Mouse (Mus musculus): ENCODE data around the gene Olfr70. TPM values are rescaled to one million over a fixed set of nuclear protein-coding genes. Genes with fewer than 3 reads are reported as not detected.

Olfr70 gene
- total RNA-seq (2014; rRNA removed) = not detected in 2 replicates
- polyA plus RNA-seq (2015; fragmentation: Nextera tagmentation; extraction: Ambion mirVana) = not detected in 2 replicates

- no peak for ATAC-seq
- Histone ChIP-seq H3K9ac (no peak within 1 kb of the TSS), H3K9me3 (ENCODE audit: low read length) (no peaks in the 10 kb centered on the region), H3K36me3 (ENCODE audit: insufficient read depth) (no peaks in the 10 kb centered on the region), H3K27ac (ENCODE audit: low read depth, low read length) (no peak within 1 kb of the TSS), H3K4me2 (ENCODE audit: low read depth) (no peak within 1 kb of the TSS), H3K27me3 (ENCODE audit: insufficient read depth, low read length) (no peaks in the 10 kb centered on the region), H3K4me1 (ENCODE audit: insufficient read depth) (no peaks in the 10 kb centered on the region), H3K4me3 (ENCODE audit: low read depth, low read length) (no peak within 1 kb of the TSS)
- TF ChIP-seq CTCF (IDR thresholded peaks at IDR 0.05; ENCODE audit: low read depth) = no peak
- DNase-seq = no peak
- 89% methylated on average over 6 of the region's 6 CpGs for WGBS
Measured at GRCm38 (mm10) chr4:43700707-43701106, at the start of gene Olfr70. Olfr70 (minus strand) TSS chr4:43700807.

GRCm38 (mm10) chr4:43745187-43745586, 44.6 kb upstream of the Olfr70 start:
- H3K4me3 ChIP-seq (ENCODE audit: low read depth, low read length) = no peak overlapping the region
- WGBS = 15% methylated on average over 6 of the region's 6 CpGs
- H3K9ac ChIP-seq = no peak overlapping the region
- H3K4me1 ChIP-seq (ENCODE audit: insufficient read depth) = no peaks in the 10 kb centered on the region
- ATAC-seq (peak; percentile 70; the same call in 1 of the 2 replicates), DNase-seq (peak; percentile 75)
- no peak overlapping the region for H3K4me2 ChIP-seq (ENCODE audit: low read depth)
- no peak overlapping the region for H3K27ac ChIP-seq (ENCODE audit: low read depth, low read length)
- no peaks in the 10 kb centered on the region for H3K36me3 ChIP-seq (ENCODE audit: insufficient read depth)
- no peaks in the 10 kb centered on the region for H3K27me3 ChIP-seq (ENCODE audit: insufficient read depth, low read length)
- no peaks in the 10 kb centered on the region for H3K9me3 ChIP-seq (ENCODE audit: low read length)
- TF ChIP-seq CTCF (IDR thresholded peaks at IDR 0.05; ENCODE audit: low read depth) = peak; percentile 73

GRCm38 (mm10) chr4:43743099-43743498, 42.5 kb upstream of the Olfr70 start:
- Histone ChIP-seq H3K36me3 (ENCODE audit: insufficient read depth) (no peaks in the 10 kb centered on the region), H3K4me2 (ENCODE audit: low read depth) (no peak overlapping the region), H3K4me1 (ENCODE audit: insufficient read depth) (no peaks in the 10 kb centered on the region), H3K9me3 (ENCODE audit: low read length) (no peaks in the 10 kb centered on the region), H3K27me3 (ENCODE audit: insufficient read depth, low read length) (no peaks in the 10 kb centered on the region), H3K4me3 (ENCODE audit: low read depth, low read length) (no peak overlapping the region), H3K27ac (ENCODE audit: low read depth, low read length) (no peak overlapping the region), H3K9ac (no peak overlapping the region)
- ATAC-seq = no peak
- peak; percentile 50 for DNase-seq
- 74% methylated on average over 1 of the region's 1 CpGs for whole genome bisulfite sequencing
- peak; percentile 48; the same call in 1 of the 2 replicates for TF ChIP-seq CTCF (IDR thresholded peaks at IDR 0.05; ENCODE audit: low read depth)

GRCm38 (mm10) chr4:43742637-43743036, 42.0 kb upstream of the Olfr70 start:
- no peak overlapping the region for H3K9ac ChIP-seq
- H3K27ac ChIP-seq (ENCODE audit: low read depth, low read length) = no peak overlapping the region
- no peaks in the 10 kb centered on the region for H3K36me3 ChIP-seq (ENCODE audit: insufficient read depth)
- no peak overlapping the region for H3K4me2 ChIP-seq (ENCODE audit: low read depth)
- H3K27me3 ChIP-seq (ENCODE audit: insufficient read depth, low read length) = no peaks in the 10 kb centered on the region
- H3K4me3 ChIP-seq (ENCODE audit: low read depth, low read length) = no peak overlapping the region
- DNase-seq = no peak
- WGBS = 28% methylated on average over 4 of the region's 4 CpGs
- H3K9me3 ChIP-seq (ENCODE audit: low read length) = no peaks in the 10 kb centered on the region
- no peaks in the 10 kb centered on the region for H3K4me1 ChIP-seq (ENCODE audit: insufficient read depth)
- TF ChIP-seq CTCF (IDR thresholded peaks at IDR 0.05; ENCODE audit: low read depth) = no peak
- ATAC-seq = no peak

GRCm38 (mm10) chr4:43741526-43741925, 40.9 kb upstream of the Olfr70 start:
- WGBS = 77% methylated on average over 5 of the region's 5 CpGs
- DNase-seq = no peak
- H3K27me3 ChIP-seq (ENCODE audit: insufficient read depth, low read length) = no peaks in the 10 kb centered on the region
- H3K36me3 ChIP-seq (ENCODE audit: insufficient read depth) = no peaks in the 10 kb centered on the region
- H3K9ac ChIP-seq = no peak overlapping the region
- no peaks in the 10 kb centered on the region for H3K9me3 ChIP-seq (ENCODE audit: low read length)
- no peak for TF ChIP-seq CTCF (IDR thresholded peaks at IDR 0.05; ENCODE audit: low read depth)
- no peaks in the 10 kb centered on the region for H3K4me1 ChIP-seq (ENCODE audit: insufficient read depth)
- H3K4me2 ChIP-seq (ENCODE audit: low read depth) = no peak overlapping the region
- no peak overlapping the region for H3K4me3 ChIP-seq (ENCODE audit: low read depth, low read length)
- ATAC-seq = no peak
- no peak overlapping the region for H3K27ac ChIP-seq (ENCODE audit: low read depth, low read length)

- WGBS = 69% methylated on average over 8 of the region's 8 CpGs
- DNase-seq (no peak), ATAC-seq (no peak)
- no peak overlapping the region for H3K4me2 ChIP-seq (ENCODE audit: low read depth)
- no peaks in the 10 kb centered on the region for H3K9me3 ChIP-seq (ENCODE audit: low read length)
- no peaks in the 10 kb centered on the region for H3K36me3 ChIP-seq (ENCODE audit: insufficient read depth)
- no peak overlapping the region for H3K9ac ChIP-seq
- no peak for TF ChIP-seq CTCF (IDR thresholded peaks at IDR 0.05; ENCODE audit: low read depth)
- no peaks in the 10 kb centered on the region for H3K27me3 ChIP-seq (ENCODE audit: insufficient read depth, low read length)
- H3K4me3 ChIP-seq (ENCODE audit: low read depth, low read length) = no peak overlapping the region
- H3K4me1 ChIP-seq (ENCODE audit: insufficient read depth) = no peaks in the 10 kb centered on the region
- no peak overlapping the region for H3K27ac ChIP-seq (ENCODE audit: low read depth, low read length)
Measured at GRCm38 (mm10) chr4:43738989-43739674, 38.5 kb upstream of the Olfr70 start.

- ATAC-seq = no peak
- DNase-seq = no peak
Measured at GRCm38 (mm10) chr4:43737144-43737543, 36.5 kb upstream of the Olfr70 start.

More at GRCm38 (mm10) chr4:43737144-43737543, 36.5 kb upstream of the Olfr70 start:
- H3K36me3 ChIP-seq (ENCODE audit: insufficient read depth) = no peaks in the 10 kb centered on the region
- TF ChIP-seq CTCF (IDR thresholded peaks at IDR 0.05; ENCODE audit: low read depth) = no peak
- 59% methylated on average over 6 of the region's 6 CpGs for WGBS
- H3K9ac ChIP-seq = no peak overlapping the region
- H3K4me3 ChIP-seq (ENCODE audit: low read depth, low read length) = no peak overlapping the region
- no peaks in the 10 kb centered on the region for H3K9me3 ChIP-seq (ENCODE audit: low read length)
- H3K4me2 ChIP-seq (ENCODE audit: low read depth) = no peak overlapping the region
- no peak overlapping the region for H3K27ac ChIP-seq (ENCODE audit: low read depth, low read length)
- H3K27me3 ChIP-seq (ENCODE audit: insufficient read depth, low read length) = no peaks in the 10 kb centered on the region
- H3K4me1 ChIP-seq (ENCODE audit: insufficient read depth) = no peaks in the 10 kb centered on the region

Data from forebrain, postnatal 0 days (tissue).